Mouse (Mus musculus) 3134 (cell line): ENCODE results near the gene Vmn2r115.
"Not testable (repeated sequence)": the region's sequence is repeated elsewhere in the genome, so short reads cannot be mapped to it uniquely, and the experiment has no call there.

Source experiments
- DNase-seq: peaks from one replicate; pipeline ENCODE4 v3.0.0-alpha.2; 2011; ENCODE audit warnings: low spot score; ENCODE audit not compliant: insufficient read length; ENCODE audit errors: extremely low read depth

The Vmn2r115 gene

GRCm38 (mm10) chr17:23343441-23343840, at the start of gene Vmn2r115:
Gene Vmn2r115 (plus strand): TSS chr17:23343741.
- not testable (repeated sequence) for DNase-seq

DNA sequence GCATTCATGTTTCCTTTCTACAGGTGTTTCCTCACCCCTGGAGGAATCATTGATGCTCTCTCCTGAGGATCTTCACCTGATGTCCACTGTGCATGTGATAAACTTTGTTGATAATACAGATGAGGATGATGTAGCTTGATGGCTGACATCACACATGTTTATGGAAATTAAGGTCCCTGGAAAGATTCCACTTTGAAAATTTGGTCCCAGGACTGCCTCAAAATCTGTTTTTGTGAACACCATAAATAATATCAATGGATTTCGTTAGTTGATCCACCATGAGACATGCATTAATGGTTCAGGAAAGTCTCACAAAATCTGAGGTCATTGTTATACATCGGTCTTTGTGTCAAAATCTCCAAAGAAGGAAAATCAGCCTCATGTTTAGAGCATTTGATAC, 31.1 kb upstream of the Vmn2r115 start, which contains the start of gene Vmn2r114:
Gene Vmn2r114 (minus strand): TSS at position 101 of the 400 bp plus-strand sequence.
- not testable (repeated sequence) for DNase-seq

DNA sequence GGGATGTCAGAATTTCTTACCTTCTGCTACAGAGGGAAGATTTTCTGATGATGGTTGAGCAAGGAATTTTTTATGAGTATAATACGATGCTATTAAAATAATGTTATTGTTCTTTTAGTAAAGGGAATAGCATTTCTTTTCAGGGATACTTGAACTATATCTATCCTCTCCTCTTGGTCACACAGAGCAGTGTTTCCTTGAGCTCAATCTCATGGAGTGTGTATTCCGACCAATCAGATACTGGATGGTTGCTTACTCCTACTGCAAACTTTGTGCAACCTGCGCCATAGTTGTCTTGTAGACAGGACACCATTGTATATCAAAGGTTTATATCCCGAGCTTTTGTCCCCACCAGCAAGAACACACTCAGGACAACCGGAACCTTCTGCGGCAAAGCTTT, 12.9 kb upstream of the Vmn2r115 start:
- DNase-seq: no peak

GRCm38 (mm10) chr17:23351644-23352043, 8.1 kb downstream of the Vmn2r115 start:
- DNase-seq: no peak

DNA sequence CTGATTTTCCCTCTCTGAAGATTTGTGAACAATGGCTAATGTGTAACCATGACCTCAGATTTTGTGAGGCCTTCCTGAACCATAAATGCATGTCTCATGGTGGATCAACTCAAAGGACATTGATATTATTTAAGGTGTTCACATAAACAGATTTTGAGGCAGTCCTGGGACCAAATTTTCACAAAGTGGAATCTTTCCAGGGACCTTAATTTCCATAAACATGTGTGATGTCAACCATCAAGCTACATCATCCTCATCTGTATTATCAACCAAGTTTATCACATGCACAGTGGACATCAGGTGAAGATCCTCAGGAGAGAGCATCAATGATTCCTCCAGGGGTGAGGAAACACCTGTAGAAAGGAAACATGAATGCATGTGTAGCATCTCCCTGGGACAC, 40.8 kb downstream of the Vmn2r115 start, which contains the start of gene Vmn2r116:
Gene Vmn2r116 (plus strand): TSS at position 301 of the 400 bp plus-strand sequence.
- DNase-seq: not testable (repeated sequence)
